Mouse (Mus musculus): ENCODE data around the gene Dip2a. TPM values are rescaled to one million over a fixed set of nuclear protein-coding genes. Genes with fewer than 3 reads are reported as not detected.
A peak's percentile ranks its signal among the peaks of the same experiment; 100 is the strongest.

Gene Dip2a
- polyA plus RNA-seq, 1 experiment from 2014 or later: 5.6 TPM

DNA sequence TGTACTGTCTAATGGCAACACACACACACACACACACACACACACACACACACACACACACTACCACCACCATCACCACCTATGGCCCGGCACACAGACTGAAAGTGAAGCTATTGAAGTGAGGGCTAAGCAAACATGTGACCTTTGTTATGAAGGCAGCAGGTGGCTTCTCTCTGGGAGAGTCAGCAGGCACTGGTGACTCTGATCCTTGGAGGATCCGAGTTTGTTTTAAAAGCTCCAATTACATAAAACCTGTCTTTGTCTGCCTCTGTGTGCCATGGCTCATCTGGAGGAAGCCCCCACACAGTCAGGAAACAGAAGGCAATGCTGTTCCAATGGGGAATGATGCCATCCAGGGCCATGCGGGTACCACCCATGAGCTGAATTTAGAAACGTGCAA, 98.5 kb downstream of the Dip2a start:
- WGBS: 66% methylated on average over 4 of the region's 4 CpGs
- Histone ChIP-seq H3K4me2 (ENCODE audit: low read length) (no peak overlapping the region), H3K4me3 (ENCODE audit: low read depth, low read length) (no peak overlapping the region), H3K27me3 (replicated peaks; ENCODE audit: control insufficient read depth, insufficient read depth, low read length) (no peaks in the 10 kb centered on the region), H3K9ac (ENCODE audit: low read length) (no peak overlapping the region), H3K9me3 (replicated peaks; ENCODE audit: control insufficient read depth, low read length) (no peaks in the 10 kb centered on the region), H3K4me1 (ENCODE audit: control insufficient read depth, insufficient read depth, low read length) (no peaks in the 10 kb centered on the region), H3K27ac (ENCODE audit: low read depth, low read length) (no peak overlapping the region), H3K36me3 (ENCODE audit: control insufficient read depth, insufficient read depth, low read length) (no peaks in the 10 kb centered on the region)
- no peak for ATAC-seq
- no peak for DNase-seq (ENCODE audit: low spot score)

DNA sequence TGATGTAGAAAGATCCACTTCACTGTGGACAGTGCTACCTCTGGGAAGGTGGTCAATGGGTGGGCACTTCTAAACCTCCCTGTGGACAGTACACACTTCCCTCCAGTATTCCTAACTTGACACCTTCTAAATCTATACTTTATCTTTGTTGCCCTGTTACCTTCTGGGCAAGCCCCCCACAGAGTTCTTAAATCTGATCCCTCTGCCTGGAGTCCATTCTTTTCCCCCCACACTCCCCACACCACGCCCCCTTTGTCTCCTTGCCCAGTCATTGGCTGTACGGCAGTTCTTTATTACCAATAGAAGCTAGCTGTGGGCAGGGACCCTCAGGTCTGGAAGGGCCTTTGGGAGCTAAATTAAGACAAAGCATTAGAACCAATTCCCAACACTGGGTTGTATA, 100.0 kb downstream of the Dip2a start:
- 64% methylated on average over 2 of the region's 2 CpGs for WGBS
- H3K27ac ChIP-seq (ENCODE audit: low read depth, low read length): no peak overlapping the region
- no peak for ATAC-seq
- no peak for DNase-seq (ENCODE audit: low spot score)
- no peaks in the 10 kb centered on the region for H3K4me1 ChIP-seq (ENCODE audit: control insufficient read depth, insufficient read depth, low read length)
- no peak overlapping the region for H3K4me3 ChIP-seq (ENCODE audit: low read depth, low read length)
- no peaks in the 10 kb centered on the region for H3K36me3 ChIP-seq (ENCODE audit: control insufficient read depth, insufficient read depth, low read length)
- H3K9me3 ChIP-seq (replicated peaks; ENCODE audit: control insufficient read depth, low read length): no peaks in the 10 kb centered on the region
- H3K4me2 ChIP-seq (ENCODE audit: low read length): no peak overlapping the region
- H3K27me3 ChIP-seq (replicated peaks; ENCODE audit: control insufficient read depth, insufficient read depth, low read length): no peaks in the 10 kb centered on the region
- no peak overlapping the region for H3K9ac ChIP-seq (ENCODE audit: low read length)

DNA sequence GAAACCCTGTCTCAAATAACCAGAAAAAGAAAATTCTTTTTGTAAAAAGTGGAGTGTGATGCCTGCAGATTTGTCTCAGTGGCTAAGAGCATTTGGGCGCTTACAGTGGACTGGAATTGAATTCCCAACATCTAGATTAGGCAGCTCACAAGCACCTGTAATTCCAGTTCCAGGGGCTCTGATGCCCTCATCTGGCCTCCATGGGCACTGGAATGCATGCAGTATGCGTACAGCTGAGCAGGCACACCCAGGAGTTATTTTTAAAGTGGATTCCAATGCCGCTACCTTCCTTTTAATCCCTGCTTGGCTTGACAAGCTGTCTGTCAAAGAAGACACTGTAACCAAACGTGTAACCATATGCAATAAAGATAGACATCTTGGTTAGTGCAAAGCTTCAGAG, 105.7 kb downstream of the Dip2a start:
- DNase-seq (ENCODE audit: low spot score) (no peak), ATAC-seq (no peak)
- H3K36me3 ChIP-seq (ENCODE audit: control insufficient read depth, insufficient read depth, low read length): 0 out of 2 replicates have a peak, but pooled peaks cover 4% of the 10 kb centered on the region
- no peak overlapping the region for H3K4me2 ChIP-seq (ENCODE audit: low read length)
- no peaks in the 10 kb centered on the region for H3K9me3 ChIP-seq (replicated peaks; ENCODE audit: control insufficient read depth, low read length)
- no peak overlapping the region for H3K9ac ChIP-seq (ENCODE audit: low read length)
- 82% methylated on average over 4 of the region's 4 CpGs for WGBS
- no peaks in the 10 kb centered on the region for H3K27me3 ChIP-seq (replicated peaks; ENCODE audit: control insufficient read depth, insufficient read depth, low read length)
- H3K4me1 ChIP-seq (ENCODE audit: control insufficient read depth, insufficient read depth, low read length): peaks cover 8% of the 10 kb centered on the region
- no peak overlapping the region for H3K4me3 ChIP-seq (ENCODE audit: low read depth, low read length)
- no peak overlapping the region for H3K27ac ChIP-seq (ENCODE audit: low read depth, low read length)

DNA sequence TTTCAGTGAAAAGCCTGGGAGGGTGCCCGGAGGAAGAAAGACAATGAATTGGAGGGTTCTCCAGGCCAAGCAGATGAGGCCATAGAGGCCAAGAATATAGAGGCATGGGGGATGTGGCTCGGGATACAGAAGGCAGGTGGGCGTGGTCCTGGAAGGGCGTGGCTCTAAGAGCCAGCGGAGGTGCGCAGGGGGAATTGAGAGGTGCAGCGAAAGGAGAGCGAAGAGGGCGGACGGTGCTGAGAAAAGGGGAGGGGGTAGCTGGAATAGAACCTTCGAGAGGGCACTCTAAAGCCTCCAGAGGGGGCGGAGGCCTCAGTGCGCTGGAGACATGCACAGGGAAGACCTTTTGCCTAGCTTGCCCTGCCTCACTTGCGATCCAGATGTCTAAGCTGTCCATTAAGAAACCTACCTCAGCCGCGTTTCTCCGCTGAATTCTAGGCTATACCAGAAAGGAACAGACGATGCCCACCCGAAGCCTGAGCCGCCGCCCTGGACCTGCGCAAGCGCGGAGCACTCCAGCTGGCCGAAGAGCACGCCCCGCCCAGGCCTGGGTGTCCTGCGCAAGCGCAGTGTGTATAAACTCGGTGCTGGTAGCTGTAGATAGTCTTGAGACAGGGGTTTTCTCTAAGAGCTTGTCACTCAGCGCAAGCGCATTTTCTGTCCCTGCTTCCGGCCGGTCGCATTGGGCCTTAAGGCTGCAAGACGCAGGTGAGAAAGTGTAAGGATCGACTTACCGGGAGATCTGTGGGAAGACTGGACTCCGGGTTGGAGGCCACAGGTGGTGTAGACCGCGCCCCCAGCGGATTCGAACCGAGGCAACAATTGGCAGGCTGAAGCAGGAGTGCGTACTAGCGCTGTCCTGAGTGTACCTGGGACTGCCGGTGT, 107.5 kb downstream of the Dip2a start, which contains the start of gene Prmt2:
Prmt2 (minus strand) TSS at position 525 of the 885 bp plus-strand sequence.
- no peaks in the 10 kb centered on the region for H3K27me3 ChIP-seq (replicated peaks; ENCODE audit: control insufficient read depth, insufficient read depth, low read length)
- WGBS: under 1% methylated on average over 47 of the region's 47 CpGs
- peak; percentile 98 for ATAC-seq
- H3K4me3 ChIP-seq (ENCODE audit: low read depth, low read length): peak within 1 kb of the TSS; percentile 69
- peak; percentile 97 for DNase-seq (ENCODE audit: low spot score)
- H3K27ac ChIP-seq (ENCODE audit: low read depth, low read length): peak within 1 kb of the TSS; percentile 89
- peak within 1 kb of the TSS; percentile 80 for H3K9ac ChIP-seq (ENCODE audit: low read length)
- 0 out of 2 replicates have a peak, but pooled peaks cover 5% of the 10 kb centered on the region for H3K36me3 ChIP-seq (ENCODE audit: control insufficient read depth, insufficient read depth, low read length)
- no peaks in the 10 kb centered on the region for H3K9me3 ChIP-seq (replicated peaks; ENCODE audit: control insufficient read depth, low read length)
- H3K4me2 ChIP-seq (ENCODE audit: low read length): peak within 1 kb of the TSS; percentile 70
- H3K4me1 ChIP-seq (ENCODE audit: control insufficient read depth, insufficient read depth, low read length): peaks cover 8% of the 10 kb centered on the region

DNA sequence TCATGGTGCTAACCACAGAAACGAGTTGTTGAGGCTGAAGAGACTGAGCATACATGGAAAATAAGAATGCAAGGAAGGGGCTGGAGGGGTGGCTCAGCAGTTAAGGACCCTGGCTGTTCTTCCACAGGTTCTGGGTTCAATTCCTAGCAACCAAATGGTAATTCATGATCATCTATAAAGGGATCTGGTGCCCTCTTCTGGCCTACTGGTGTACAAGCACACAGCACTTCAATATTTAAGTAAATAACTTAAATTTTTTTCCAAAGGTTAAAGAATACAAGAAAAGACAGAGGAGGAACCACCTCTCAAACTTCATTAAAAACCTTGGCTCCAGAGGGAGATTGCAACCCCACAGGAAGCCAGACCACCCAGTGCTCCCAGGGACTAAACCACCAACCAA, 115.5 kb downstream of the Dip2a start:
- no peak for ATAC-seq

DNA sequence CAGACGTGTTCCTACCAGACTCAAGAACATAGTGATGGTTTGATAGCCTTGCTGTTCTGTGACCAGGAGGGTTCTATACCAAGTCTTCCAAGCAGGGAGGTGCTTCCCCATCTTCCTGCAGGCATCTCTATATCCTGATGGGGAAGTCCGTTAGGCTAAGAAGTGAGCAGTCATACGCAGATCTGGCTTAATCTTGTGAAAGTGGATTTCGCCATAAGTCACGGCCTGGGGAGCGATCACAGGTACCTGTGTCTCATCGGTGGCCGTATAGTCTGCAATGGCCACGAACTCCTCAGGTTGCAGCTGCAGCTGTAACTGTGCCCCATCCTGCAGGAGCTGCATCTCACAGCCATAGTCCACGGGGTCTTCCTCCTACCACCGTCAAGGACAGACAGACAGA, 119.1 kb downstream of the Dip2a start:
- 94% methylated on average over 11 of the region's 11 CpGs for WGBS
- H3K9ac ChIP-seq (ENCODE audit: low read length): no peak overlapping the region
- H3K4me3 ChIP-seq (ENCODE audit: low read depth, low read length): no peak overlapping the region
- ATAC-seq: no peak
- H3K36me3 ChIP-seq (ENCODE audit: control insufficient read depth, insufficient read depth, low read length): peaks cover 62% of the 10 kb centered on the region
- no peaks in the 10 kb centered on the region for H3K9me3 ChIP-seq (replicated peaks; ENCODE audit: control insufficient read depth, low read length)
- no peak overlapping the region for H3K27ac ChIP-seq (ENCODE audit: low read depth, low read length)
- H3K27me3 ChIP-seq (replicated peaks; ENCODE audit: control insufficient read depth, insufficient read depth, low read length): no peaks in the 10 kb centered on the region
- no peak for DNase-seq (ENCODE audit: low spot score)
- no peak overlapping the region for H3K4me2 ChIP-seq (ENCODE audit: low read length)
- no peaks in the 10 kb centered on the region for H3K4me1 ChIP-seq (ENCODE audit: control insufficient read depth, insufficient read depth, low read length)

More for the DNA sequence above, 115.5 kb downstream of the Dip2a start:
- Histone ChIP-seq H3K9me3 (replicated peaks; ENCODE audit: control insufficient read depth, low read length) (no peaks in the 10 kb centered on the region), H3K27me3 (replicated peaks; ENCODE audit: control insufficient read depth, insufficient read depth, low read length) (no peaks in the 10 kb centered on the region), H3K9ac (ENCODE audit: low read length) (no peak overlapping the region), H3K4me2 (ENCODE audit: low read length) (no peak overlapping the region), H3K36me3 (ENCODE audit: control insufficient read depth, insufficient read depth, low read length) (peaks cover 29% of the 10 kb centered on the region), H3K4me3 (ENCODE audit: low read depth, low read length) (no peak overlapping the region), H3K4me1 (ENCODE audit: control insufficient read depth, insufficient read depth, low read length) (no peaks in the 10 kb centered on the region), H3K27ac (ENCODE audit: low read depth, low read length) (no peak overlapping the region)
- 78% methylated on average over 1 of the region's 1 CpGs for WGBS
- DNase-seq (ENCODE audit: low spot score): no peak

DNA sequence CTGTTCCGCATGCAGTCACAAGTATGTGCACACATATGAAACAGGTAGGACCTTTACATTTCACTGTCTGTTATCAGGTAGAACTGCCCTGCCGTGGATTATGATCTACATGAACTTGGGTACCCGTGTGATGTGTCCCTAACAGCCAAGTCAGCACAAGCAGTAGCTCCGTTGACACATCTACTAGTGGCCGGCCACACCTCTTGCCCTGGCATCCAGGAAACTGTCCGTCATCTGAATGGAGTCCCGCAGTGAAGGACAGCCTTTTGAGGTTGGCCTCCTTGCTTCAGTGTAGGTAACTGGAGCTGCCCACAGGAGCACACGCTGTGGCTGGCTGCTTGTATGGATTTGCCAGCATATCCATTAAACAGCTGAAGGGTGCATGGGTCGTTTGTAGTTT, 126.9 kb downstream of the Dip2a start:
- H3K4me2 ChIP-seq (ENCODE audit: low read length): no peak overlapping the region
- 86% methylated on average over 9 of the region's 9 CpGs for WGBS
- peaks cover 10% of the 10 kb centered on the region; the same call in 1 of the 2 replicates for H3K9me3 ChIP-seq (replicated peaks; ENCODE audit: control insufficient read depth, low read length)
- ATAC-seq (no peak), DNase-seq (ENCODE audit: low spot score) (no peak)
- no peaks in the 10 kb centered on the region for H3K4me1 ChIP-seq (ENCODE audit: control insufficient read depth, insufficient read depth, low read length)
- H3K27me3 ChIP-seq (replicated peaks; ENCODE audit: control insufficient read depth, insufficient read depth, low read length): no peaks in the 10 kb centered on the region
- H3K9ac ChIP-seq (ENCODE audit: low read length): no peak overlapping the region
- H3K27ac ChIP-seq (ENCODE audit: low read depth, low read length): no peak overlapping the region
- no peak overlapping the region for H3K4me3 ChIP-seq (ENCODE audit: low read depth, low read length)
- peaks cover 97% of the 10 kb centered on the region for H3K36me3 ChIP-seq (ENCODE audit: control insufficient read depth, insufficient read depth, low read length)

DNA sequence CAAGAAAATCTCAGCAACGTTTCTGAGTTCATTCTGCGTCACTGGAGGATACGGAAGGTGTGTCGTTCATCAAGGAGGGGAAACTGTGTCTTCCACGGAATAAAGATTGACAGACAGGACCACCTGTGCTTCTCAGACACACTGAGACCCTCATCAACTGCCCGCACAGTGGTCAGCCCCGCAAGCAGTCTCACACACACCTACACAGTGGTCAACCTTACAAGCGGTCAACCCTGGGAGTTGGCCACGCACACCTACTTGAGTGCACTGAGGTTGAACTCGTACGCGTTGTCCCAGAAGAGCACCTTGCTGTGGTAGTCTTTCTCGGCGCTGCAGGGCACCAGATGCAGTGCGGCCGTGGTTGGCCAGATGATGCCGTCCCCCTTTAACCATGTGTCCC, 128.0 kb downstream of the Dip2a start:
- ATAC-seq: no peak
- Histone ChIP-seq H3K36me3 (ENCODE audit: control insufficient read depth, insufficient read depth, low read length) (peaks cover 96% of the 10 kb centered on the region), H3K9ac (ENCODE audit: low read length) (no peak overlapping the region), H3K4me3 (ENCODE audit: low read depth, low read length) (no peak overlapping the region), H3K4me1 (ENCODE audit: control insufficient read depth, insufficient read depth, low read length) (no peaks in the 10 kb centered on the region), H3K9me3 (replicated peaks; ENCODE audit: control insufficient read depth, low read length) (peaks cover 10% of the 10 kb centered on the region; the same call in 1 of the 2 replicates), H3K4me2 (ENCODE audit: low read length) (no peak overlapping the region), H3K27me3 (replicated peaks; ENCODE audit: control insufficient read depth, insufficient read depth, low read length) (no peaks in the 10 kb centered on the region), H3K27ac (ENCODE audit: low read depth, low read length) (no peak overlapping the region)
- WGBS: 97% methylated on average over 17 of the region's 17 CpGs
- DNase-seq (ENCODE audit: low spot score): no peak

DNA sequence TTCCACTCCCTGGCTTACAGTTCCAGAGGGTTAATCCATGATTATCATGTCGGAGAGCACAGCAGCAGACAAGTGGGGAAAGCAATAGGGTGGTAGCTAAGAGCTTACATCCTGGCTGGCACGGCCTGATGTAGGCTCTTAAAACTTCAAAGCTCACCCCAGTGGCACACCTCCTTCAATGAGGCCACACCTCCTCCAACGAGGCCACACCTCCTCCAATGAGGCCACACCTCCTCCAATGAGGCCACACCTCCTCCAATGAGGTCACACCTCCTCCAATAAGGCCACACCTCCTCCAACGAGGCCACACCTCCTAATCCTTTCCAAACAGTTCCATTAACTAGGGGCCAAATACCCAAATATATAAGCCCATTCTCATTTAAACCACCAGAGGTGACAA, 130.9 kb downstream of the Dip2a start:
- Histone ChIP-seq H3K4me1 (ENCODE audit: control insufficient read depth, insufficient read depth, low read length) (no peaks in the 10 kb centered on the region), H3K9me3 (replicated peaks; ENCODE audit: control insufficient read depth, low read length) (peaks cover 10% of the 10 kb centered on the region; the same call in 1 of the 2 replicates), H3K4me3 (ENCODE audit: low read depth, low read length) (no peak overlapping the region), H3K4me2 (ENCODE audit: low read length) (no peak overlapping the region), H3K27ac (ENCODE audit: low read depth, low read length) (no peak overlapping the region), H3K27me3 (replicated peaks; ENCODE audit: control insufficient read depth, insufficient read depth, low read length) (no peaks in the 10 kb centered on the region), H3K36me3 (ENCODE audit: control insufficient read depth, insufficient read depth, low read length) (peaks cover 92% of the 10 kb centered on the region), H3K9ac (ENCODE audit: low read length) (no peak overlapping the region)
- ATAC-seq: no peak
- WGBS: 91% methylated on average over 4 of the region's 4 CpGs
- DNase-seq (ENCODE audit: low spot score): no peak
